Mouse (Mus musculus) Patski (cell line): ENCODE results near the gene Gm42417. TPM values are rescaled to one million over a fixed set of nuclear protein-coding genes. Genes with fewer than 3 reads are reported as not detected.

Experiments used
- ATAC-seq: fragments of 100-300 bp; one replicate; pipeline ENCODE4 v1.8.0; 2021
- CTCF ChIA-PET: fragments of 350-600 bp; sonication (Branson Sonifier 250); formaldehyde crosslinking; loops from one replicate; lab custom pipeline; 2022; ENCODE audit warnings: inconsistent platforms; lab: Charles Lee
- POLR2A ChIA-PET: fragments of 350-600 bp; sonication (Branson Sonifier 250); formaldehyde crosslinking; loops from one replicate; lab custom pipeline; 2022; ENCODE audit warnings: antibody characterized with exemption, inconsistent platforms; lab: Charles Lee
- DNase-seq: peaks from one replicate; pipeline ENCODE4 v3.0.0-alpha.2; 2011; ENCODE audit warnings: low read depth, low spot score
- H3K27me3 ChIP-seq: fragments of 371-371 bp; one replicate; pipeline ENCODE4 v1.5.1; 2021
- CTCF ChIP-seq: fragments of 100-300 bp; IDR thresholded peaks from one replicate; pipeline ENCODE4 v1.5.1; 2021
- in situ Hi-C: fragments of 300-500 bp; cut with MboI; formaldehyde crosslinking; loops from 3 replicates; pipeline ENCODE4 v1.11.1; 2018; ENCODE audit warnings: low pct_unique_long_range_greater_than_20kb, mixed read lengths
- polyA plus RNA-seq: library from polyadenylated mRNA; unstranded; gene quantifications from one replicate; pipeline ENCODE4 v1.2.3, GENCODE M21; 2021

Gene Gm42417
- polyA plus RNA-seq, 1 experiment from 2014 or later, result 0.68 TPM

DNA sequence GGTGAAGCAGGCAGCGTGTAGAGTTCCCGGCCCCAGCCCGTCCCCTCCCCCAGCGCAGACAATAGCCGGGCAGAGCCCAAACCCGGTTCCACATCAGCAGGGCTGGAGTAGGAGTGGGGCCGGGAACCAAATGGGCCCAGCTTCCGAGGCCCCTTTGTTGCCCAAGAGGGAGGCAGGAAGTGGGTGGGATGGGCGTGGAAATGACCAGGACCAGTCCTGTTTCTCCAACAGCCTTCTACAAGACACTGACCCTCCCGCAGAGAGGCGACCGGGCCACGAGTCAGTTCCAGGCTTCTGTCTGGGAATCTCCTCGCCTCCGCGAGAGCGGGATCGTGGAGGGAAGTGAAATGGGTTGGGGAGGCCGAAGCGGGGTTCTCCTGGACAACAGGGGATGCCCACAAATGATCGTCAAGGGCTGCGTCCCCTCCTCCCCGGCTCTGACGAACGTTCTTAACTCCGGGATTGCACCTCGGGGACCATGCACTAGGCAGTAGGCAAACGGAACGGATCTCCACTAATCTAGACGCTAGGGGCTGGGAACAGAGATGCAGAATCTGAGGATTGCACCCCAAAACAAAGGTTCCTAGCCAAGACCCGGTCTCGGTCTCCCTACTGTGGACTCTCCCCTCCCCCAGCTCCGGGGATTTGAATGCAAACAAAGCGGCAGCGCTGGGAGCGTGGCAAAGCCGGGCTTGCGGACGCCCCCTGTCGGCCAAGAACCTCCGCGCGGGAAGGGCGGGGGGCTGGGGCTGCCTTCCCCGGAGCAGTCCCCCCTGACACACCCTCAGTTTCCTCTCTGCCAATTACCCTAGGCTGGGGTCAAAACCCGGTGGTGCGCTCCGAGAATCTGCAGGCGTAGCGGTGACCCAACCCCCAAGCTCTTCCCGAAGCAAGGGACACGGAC lies 17.6 kb upstream of the Gm42417 start:
- H3K27me3 ChIP-seq, result no peaks in the 10 kb centered on the region
- DNase-seq, result peak; percentile 63
- CTCF ChIA-PET, result interaction anchor here (0.9 to 2.5 kb wide), 9 partner anchors 10 to 142 kb away, joined by 3 to 13 read pairs (median 3); partner anchors contain the start of gene Ankrd39
- POLR2A ChIA-PET, result interaction anchor here (0.7 to 2.3 kb wide), 8 partner anchors 9 to 152 kb away, joined by 3 to 5 read pairs (median 4); partner anchors contain the start of gene Ankrd39
- TF ChIP-seq CTCF, result no peak
- in situ Hi-C loops, result loop anchor here (5.0 kb wide), 2 partner anchors 75 to 135 kb away; partner anchors contain the start of gene Cox5b
- ATAC-seq, result peak; percentile 57

DNA sequence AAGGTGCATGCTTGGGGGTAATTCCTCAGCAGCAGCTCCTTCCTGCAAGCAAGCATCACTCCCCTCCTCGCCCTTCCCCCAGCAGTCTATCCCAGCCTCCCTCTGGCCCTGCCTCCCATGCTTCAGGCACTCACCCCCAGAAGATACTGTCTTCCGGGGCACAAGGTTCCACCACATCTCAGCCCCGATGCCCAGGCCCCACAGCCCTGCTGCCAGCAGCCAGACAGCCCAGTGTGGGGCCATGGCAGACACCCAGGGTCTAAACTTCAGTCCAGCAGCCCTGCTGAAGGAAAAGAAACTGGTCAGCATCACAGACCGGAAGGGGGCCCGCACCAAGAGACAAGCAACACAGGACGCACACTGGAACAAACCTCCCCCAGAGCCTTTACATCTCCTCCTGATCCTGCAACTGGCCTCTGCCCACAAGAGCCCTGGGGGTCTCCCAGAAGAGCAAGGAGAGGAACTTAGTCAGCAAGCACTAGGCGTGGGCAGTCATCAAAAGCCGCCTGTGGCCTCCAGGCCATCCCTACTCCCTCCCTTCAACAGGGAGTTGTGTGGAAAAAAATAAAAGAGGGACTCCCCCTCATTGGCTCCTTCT lies 16.7 kb upstream of the Gm42417 start:
- CTCF ChIA-PET, result interaction anchor here (1.0 to 2.5 kb wide), 6 partner anchors 9 to 143 kb away, joined by 3 to 13 read pairs (median 4); partner anchors contain the start of gene Ankrd39
- in situ Hi-C loops, result loop anchor here (5.0 kb wide), 2 partner anchors 76 to 136 kb away; partner anchors contain the start of gene Cox5b
- no peak for DNase-seq
- no peak for TF ChIP-seq CTCF
- POLR2A ChIA-PET, result interaction anchor here (0.7 to 2.3 kb wide), 4 partner anchors 9 to 136 kb away, joined by 3 to 5 read pairs (median 4); partner anchors contain the start of gene Ankrd39
- no peak for ATAC-seq
- no peaks in the 10 kb centered on the region for H3K27me3 ChIP-seq

DNA sequence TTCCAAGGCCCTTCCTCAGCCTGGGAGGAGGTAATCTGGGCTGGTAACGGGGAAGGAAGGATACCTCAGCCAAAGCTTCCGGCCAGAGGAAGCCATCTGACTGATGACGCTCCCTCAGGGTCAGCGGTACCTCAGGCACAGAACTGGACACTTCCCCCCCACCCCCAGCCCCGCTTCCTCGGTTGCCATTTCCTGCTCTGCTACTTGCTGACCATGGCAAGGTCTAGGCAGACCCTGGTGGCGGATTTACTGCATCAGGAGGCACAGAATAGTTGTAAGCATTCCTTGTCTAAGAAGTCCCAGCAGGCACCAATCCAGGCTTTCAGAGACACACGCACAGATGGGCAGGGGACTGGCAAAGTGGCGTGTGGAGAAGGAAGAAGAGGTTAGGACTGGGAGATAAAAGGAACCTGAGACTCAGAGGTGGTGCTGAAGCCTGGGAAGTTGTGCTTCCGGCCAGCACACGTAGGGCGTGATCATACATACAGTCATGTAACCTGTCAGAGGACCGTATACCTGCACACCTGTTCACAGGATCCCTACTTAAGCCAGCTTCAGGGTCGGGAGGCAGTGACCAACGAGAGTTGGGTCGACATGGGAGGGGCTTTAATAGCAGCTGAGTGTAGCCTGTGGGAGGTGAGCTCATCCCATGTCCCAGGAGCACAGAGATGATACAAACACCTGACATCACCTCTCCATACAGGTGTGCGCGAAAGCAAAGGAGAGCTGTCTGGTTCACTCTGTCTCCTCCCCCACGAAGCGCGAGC lies 15.6 kb upstream of the Gm42417 start:
- no peak for TF ChIP-seq CTCF
- in situ Hi-C loops, result loop anchor here (5.0 kb wide), 2 partner anchors 77 to 137 kb away; partner anchors contain the start of gene Cox5b
- ChIA-PET CTCF (interaction anchor here (1.1 to 1.6 kb wide), 4 partner anchors 8 to 129 kb away, joined by 3 to 4 read pairs (median 3); no protein-coding TSS in a partner anchor), POLR2A (interaction anchor here (2.3 kb wide), 1 partner anchor 14 kb away, joined by 5 read pairs; no protein-coding TSS in a partner anchor)
- no peak for DNase-seq
- H3K27me3 ChIP-seq, result no peaks in the 10 kb centered on the region
- ATAC-seq, result no peak

DNA sequence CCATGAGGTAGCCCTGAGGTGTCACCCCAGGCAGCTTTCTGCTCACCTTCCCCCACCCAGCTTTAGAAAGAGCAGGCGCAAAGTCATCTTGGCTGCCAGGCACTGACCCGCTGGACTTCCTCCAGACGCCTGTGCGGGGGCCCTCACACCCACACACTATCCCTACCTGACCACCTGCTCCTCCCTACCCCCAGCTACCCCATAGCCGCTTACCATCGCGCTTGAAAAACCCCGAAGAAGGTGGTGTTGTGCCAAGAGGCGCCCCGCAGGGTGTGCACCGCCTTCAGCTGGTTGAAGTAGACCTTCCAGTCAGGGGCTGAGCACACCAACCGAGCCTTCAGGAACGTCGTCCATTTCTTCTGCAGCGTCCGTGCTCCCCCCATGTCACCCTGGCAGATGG lies 13.3 kb upstream of the Gm42417 start:
- no peaks in the 10 kb centered on the region for H3K27me3 ChIP-seq
- in situ Hi-C loops, result no loop called here
- DNase-seq (no peak), ATAC-seq (no peak)
- CTCF ChIA-PET, result no interaction called here
- POLR2A ChIA-PET, result no interaction called here
- no peak for TF ChIP-seq CTCF

DNA sequence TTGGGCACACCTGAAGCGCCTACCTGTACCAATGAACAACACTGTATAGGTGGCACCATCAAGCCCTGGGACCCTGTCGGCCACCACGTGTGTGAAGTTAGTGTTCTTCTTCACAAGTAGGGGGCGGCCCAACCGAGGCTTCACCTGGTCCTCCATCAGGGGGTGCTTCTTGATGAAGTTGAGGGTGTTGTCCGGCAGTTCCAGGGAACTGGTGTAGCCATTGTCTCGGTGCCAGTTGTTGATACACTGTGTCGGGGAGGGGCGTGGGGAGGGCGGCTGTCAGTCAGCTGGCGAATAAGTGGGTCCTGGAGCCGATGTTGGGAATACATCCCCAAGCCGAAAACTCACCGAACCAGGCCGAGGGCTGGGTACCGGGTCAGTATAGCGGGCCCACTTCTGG lies 12.7 kb upstream of the Gm42417 start:
- ATAC-seq, result no peak
- ChIA-PET POLR2A (no interaction called here), CTCF (no interaction called here)
- H3K27me3 ChIP-seq, result no peaks in the 10 kb centered on the region
- DNase-seq, result no peak
- in situ Hi-C loops, result no loop called here
- TF ChIP-seq CTCF, result no peak

DNA sequence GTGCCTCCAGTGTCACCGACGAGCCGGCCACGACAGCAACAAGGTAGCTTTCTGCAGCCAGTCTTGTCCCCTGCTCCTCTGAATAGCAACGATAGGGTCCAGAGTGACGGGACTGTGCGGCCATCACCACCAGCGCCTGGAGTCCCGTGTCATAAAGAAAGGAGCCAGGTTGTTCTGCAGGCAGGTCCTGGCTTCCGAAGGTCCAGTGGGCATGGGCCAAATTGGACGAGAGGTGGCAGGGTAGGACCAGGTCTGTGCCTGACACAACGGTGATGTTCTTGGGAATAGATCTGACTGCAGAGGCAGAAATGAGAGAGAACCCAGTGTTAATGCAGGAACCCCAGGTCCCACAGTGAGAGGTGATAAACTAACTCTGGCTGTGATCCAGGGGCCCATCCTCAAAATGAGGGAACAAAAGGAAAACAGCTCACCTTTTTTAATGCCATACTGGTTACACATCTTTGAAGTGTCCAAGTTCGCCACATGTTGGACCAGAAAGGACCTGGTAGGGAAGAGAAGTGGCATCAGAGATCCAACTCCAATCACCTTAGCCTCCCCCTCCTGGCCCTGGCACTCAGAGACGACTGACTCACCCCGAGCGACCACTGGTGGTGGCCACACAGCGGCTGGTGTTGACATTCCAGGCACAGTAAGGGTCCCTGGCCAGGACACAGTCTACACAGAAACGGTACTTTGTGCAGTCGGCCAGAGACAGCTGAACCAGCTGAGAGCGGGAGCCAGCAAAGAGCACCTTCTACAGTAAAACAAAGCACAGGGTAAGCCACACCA lies 11.0 kb upstream of the Gm42417 start:
- in situ Hi-C loops, result no loop called here
- DNase-seq (no peak), ATAC-seq (no peak)
- H3K27me3 ChIP-seq, result no peaks in the 10 kb centered on the region
- ChIA-PET CTCF (no interaction called here), POLR2A (interaction anchor here (1.2 kb wide), 1 partner anchor 141 kb away, joined by 6 read pairs; the partner anchor contains the start of gene Cox5b)
- no peak for TF ChIP-seq CTCF

DNA sequence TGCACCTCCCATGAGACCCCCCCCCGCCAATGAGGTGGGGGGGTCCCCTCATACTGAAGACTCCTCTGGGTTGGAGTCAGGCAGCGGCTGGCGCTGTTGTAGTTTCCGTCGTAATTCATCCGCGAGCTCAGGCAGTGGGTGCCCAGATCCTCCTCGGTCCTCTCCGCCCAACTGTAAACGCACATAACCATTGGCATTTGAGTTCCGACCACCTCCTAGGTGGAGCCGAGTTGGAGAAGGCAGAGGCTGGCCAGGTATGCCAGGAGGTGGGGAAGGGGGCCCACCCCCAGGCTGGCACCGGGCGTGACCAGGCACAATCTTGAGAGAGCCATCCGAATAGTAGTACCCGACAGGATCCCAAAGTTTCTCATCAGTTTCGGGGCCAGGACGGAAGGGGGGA lies 10.3 kb upstream of the Gm42417 start:
- no peak for ATAC-seq
- no peak for DNase-seq
- in situ Hi-C loops, result no loop called here

DNA sequence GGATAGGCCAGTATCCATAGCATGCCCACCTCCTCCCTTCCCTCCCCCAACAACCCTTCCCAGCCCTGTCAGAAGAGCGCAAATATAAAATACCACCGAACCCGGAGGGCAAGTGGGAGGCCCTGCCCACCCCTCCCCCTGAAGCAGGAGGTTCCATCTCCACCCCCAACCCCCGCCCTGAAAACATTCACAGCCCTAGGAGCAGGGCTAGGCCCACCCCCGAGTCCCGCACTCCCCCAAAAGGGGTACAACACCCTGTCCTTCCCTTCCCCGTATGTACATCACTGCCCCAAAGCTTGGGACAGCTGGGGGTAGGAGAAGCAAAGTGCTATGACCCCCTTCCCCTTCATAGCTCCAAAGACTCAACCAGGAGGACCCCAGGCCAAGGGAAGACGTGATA lies 9.5 kb upstream of the Gm42417 start:
- no peak for TF ChIP-seq CTCF
- DNase-seq, result no peak
- no peak for ATAC-seq
- CTCF ChIA-PET, result interaction anchor here (1.2 to 2.8 kb wide), 3 partner anchors 132 to 187 kb away, joined by 4 to 15 read pairs (median 5); no protein-coding TSS in a partner anchor
- in situ Hi-C loops, result no loop called here
- no peaks in the 10 kb centered on the region for H3K27me3 ChIP-seq
- POLR2A ChIA-PET, result interaction anchor here (1.2 kb wide), 1 partner anchor 89 kb away, joined by 3 read pairs; no protein-coding TSS in a partner anchor

More for the DNA sequence above, 10.3 kb upstream of the Gm42417 start:
- ChIA-PET CTCF (interaction anchor here (1.2 kb wide), 1 partner anchor 135 kb away, joined by 5 read pairs; no protein-coding TSS in a partner anchor), POLR2A (interaction anchor here (1.2 kb wide), 1 partner anchor 142 kb away, joined by 6 read pairs; the partner anchor contains the start of gene Cox5b)
- no peak for TF ChIP-seq CTCF
- H3K27me3 ChIP-seq, result no peaks in the 10 kb centered on the region
